Comparison of ENCODE assay signal across 14 mouse cellular contexts in the genomic region with DNA sequence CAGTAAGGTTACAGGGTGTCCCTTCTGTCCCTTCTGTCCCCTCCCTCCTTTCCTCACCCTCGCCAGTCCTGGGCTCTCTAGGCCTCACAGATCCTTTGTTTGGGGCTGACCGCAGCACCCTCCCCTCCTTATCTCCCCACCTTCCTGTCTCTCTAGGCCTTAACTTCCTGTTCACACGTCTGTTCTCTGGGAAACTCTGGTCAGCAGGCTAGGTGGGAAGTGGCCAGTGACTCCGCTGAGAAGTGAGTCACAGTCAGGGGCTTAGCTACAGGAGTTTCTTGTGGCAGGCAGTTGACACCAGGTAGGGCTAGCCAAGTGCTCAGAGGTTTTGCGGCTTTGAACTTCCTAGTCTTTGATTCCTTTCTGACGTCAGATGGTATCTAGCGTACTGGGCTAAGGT. TPM values are rescaled to one million over a fixed set of nuclear protein-coding genes. Genes with fewer than 3 reads are reported as not detected.
A peak's percentile ranks its signal among the peaks of the same experiment; 100 is the strongest.
DNase-seq lines count a peak whose midpoint lies in the region; ATAC-seq and TF ChIP-seq lines count a peak whose summit lies in the region.
"Had no signal": no experiment of that assay in that cellular context is flagged by ENCODE, and none has a peak within 500 bp of the region (broad histone marks: within the 10 kb centered on the region; RNA-seq: fewer than 3 reads in every experiment).

No protein-coding gene starts in this region.

- H3K4me2 ChIP-seq in liver, embryonic 14.5 days (ENCODE audit: low read depth) = no peak overlapping the region
- no peak overlapping the region for H3K4me2 ChIP-seq in stomach, embryonic 15.5 days
- H3K4me2 ChIP-seq: hindbrain, embryonic 15.5 days; limb, embryonic 12.5 days; neural tube, embryonic 13.5 days had no signal

- peak overlapping the region; percentile 33 for H3K27ac ChIP-seq in liver, adult 2 months (replicated peaks; ENCODE audit: insufficient read depth, low read depth, low read length)
- H3K27ac ChIP-seq in liver, embryonic 14.5 days = no peak overlapping the region
- peak overlapping the region; percentile 35; the same call in 1 of the 2 replicates for H3K27ac ChIP-seq in stomach, embryonic 15.5 days
- H3K27ac ChIP-seq: hindbrain, embryonic 15.5 days; limb, embryonic 12.5 days; neural tube, embryonic 13.5 days had no signal

- no peaks in the 10 kb centered on the region; the same call in 1 of the 2 replicates for H3K79me2 ChIP-seq in liver, adult 2 months (ENCODE audit: control insufficient read depth, insufficient read depth, low read length)

- H3K9ac ChIP-seq in liver, adult 2 months (ENCODE audit: low read depth, low read length) = no peak overlapping the region
- no peak overlapping the region for H3K9ac ChIP-seq in liver, embryonic 14.5 days (replicated peaks)
- H3K9ac ChIP-seq in stomach, embryonic 15.5 days = no peak overlapping the region
- H3K9ac ChIP-seq: hindbrain, embryonic 15.5 days; limb, embryonic 12.5 days; neural tube, embryonic 13.5 days had no signal

- no peak for TF ChIP-seq EP300 in liver, embryonic 14.5 days (IDR thresholded peaks at IDR 0.05; ENCODE audit: low read depth)

- peaks cover 15% of the 10 kb centered on the region; the same call in 1 of the 2 replicates for H3K4me1 ChIP-seq in liver, adult 2 months (ENCODE audit: control insufficient read depth, insufficient read depth, low read length)
- H3K4me1 ChIP-seq in liver, embryonic 14.5 days (replicated peaks; ENCODE audit: control insufficient read depth in 2 of 2, insufficient read depth in 2 of 2, low read length in 1 of 2) = peaks cover 0 to 19% of the 10 kb centered on the region in 2 experiments; a peak in 2 of 4 replicates
- peaks cover 30% of the 10 kb centered on the region for H3K4me1 ChIP-seq in stomach, embryonic 15.5 days

- TF ChIP-seq POLR2A in liver, adult 2 months (IDR thresholded peaks at IDR 0.05; ENCODE audit: extremely low read depth, insufficient read depth, low read length) = no peak

- 72% methylated on average over 7 of the region's 7 CpGs for WGBS in liver, adult 2 months
- 11% methylated on average over 7 of the region's 7 CpGs for WGBS in liver, embryonic 14.5 days (ENCODE audit: insufficient replicate concordance)
- WGBS in stomach, embryonic 15.5 days = 47% methylated on average over 7 of the region's 7 CpGs

- H3K27me3 ChIP-seq in liver, adult 2 months (ENCODE audit: control insufficient read depth, insufficient read depth, low read length) = no peaks in the 10 kb centered on the region
- no peaks in the 10 kb centered on the region for H3K27me3 ChIP-seq in liver, embryonic 14.5 days (ENCODE audit: control insufficient read depth, insufficient read depth, low read length)
- no peaks in the 10 kb centered on the region for H3K27me3 ChIP-seq in stomach, embryonic 15.5 days (replicated peaks)
- H3K27me3 ChIP-seq: hindbrain, embryonic 15.5 days; limb, embryonic 12.5 days; Patski had no signal

- no peaks in the 10 kb centered on the region for H3K36me3 ChIP-seq in liver, adult 2 months (ENCODE audit: control insufficient read depth, insufficient read depth, low read length)
- H3K36me3 ChIP-seq in liver, embryonic 14.5 days (replicated peaks; ENCODE audit: control insufficient read depth, insufficient read depth, low read depth) = no peaks in the 10 kb centered on the region; the same call in 1 of the 2 replicates
- H3K36me3 ChIP-seq in stomach, embryonic 15.5 days = peaks cover 19% of the 10 kb centered on the region
- H3K36me3 ChIP-seq: hindbrain, embryonic 15.5 days; neural tube, embryonic 13.5 days had no signal

- no peak for DNase-seq in liver, adult 2 months (ENCODE audit: extremely low read depth, low read depth, low spot score)
- no peak for DNase-seq in liver
- no peak for DNase-seq in liver, embryonic 14.5 days (ENCODE audit: low read depth in 3 of 3, low spot score in 3 of 3)
- no peak for DNase-seq in ovary, postnatal 36 days (ENCODE audit: low spot score)
- DNase-seq in cerebellum, postnatal 10 days = no peak
- DNase-seq in gastrocnemius, postnatal 10 days = no peak
- DNase-seq: cerebellum, adult 11-12 months had no signal

- H3K9me3 ChIP-seq in liver, embryonic 14.5 days (ENCODE audit: control insufficient read depth, low read length) = no peaks in the 10 kb centered on the region
- no peaks in the 10 kb centered on the region for H3K9me3 ChIP-seq in stomach, embryonic 15.5 days
- H3K9me3 ChIP-seq: hindbrain, embryonic 15.5 days; limb, embryonic 12.5 days; neural tube, embryonic 13.5 days had no signal

- no peak overlapping the region for H3K4me3 ChIP-seq in liver, adult 2 months (ENCODE audit: insufficient read depth, low read depth, low read length)
- no peak overlapping the region for H3K4me3 ChIP-seq in liver, embryonic 14.5 days (ENCODE audit: insufficient read depth in 1 of 2, low read depth in 2 of 2, low read length in 2 of 2)
- H3K4me3 ChIP-seq in stomach, embryonic 15.5 days (replicated peaks) = no peak overlapping the region
- H3K4me3 ChIP-seq: hindbrain, embryonic 15.5 days; limb, embryonic 12.5 days; neural tube, embryonic 13.5 days had no signal

- ATAC-seq in granulocyte monocyte progenitor cell, adult 5-6 weeks (replicated peaks; ENCODE audit: poor library complexity, severe bottlenecking) = peak; percentile 77
- ATAC-seq in liver, embryonic 14.5 days (ENCODE audit: insufficient read depth) = peak; percentile 12; the same call in 1 of the 2 replicates
- peak; percentile 5; the same call in 1 of the 2 replicates for ATAC-seq in stomach, embryonic 15.5 days (ENCODE audit: insufficient read depth, low FRiP score, low read depth)
- ATAC-seq: Patski had no signal

- TF ChIP-seq CTCF in liver, adult 2 months (IDR thresholded peaks at IDR 0.05; ENCODE audit: low read depth, low read length) = no peak
- no peak for TF ChIP-seq CTCF in liver, embryonic 14.5 days (IDR thresholded peaks at IDR 0.05; ENCODE audit: low read depth)

RNA-seq across cellular contexts. Expression of a gene that starts 3.1 kb away (rescaled TPM):
- 0.40 and 0.55 TPM in 2 replicates for total RNA-seq in liver, adult 2 months (2014; rRNA removed)
- polyA plus RNA-seq in liver, adult 2 months (2012; rRNA removed) = 0.76 and 1.0 TPM in 2 replicates
- total RNA-seq in granulocyte monocyte progenitor cell, adult 5-6 weeks (2014; fragmentation: Nextera tagmentation) = 1.7 TPM in 1 of 2 replicates, not detected in the other
- not detected in 2 replicates for total RNA-seq in granulocyte monocyte progenitor cell, adult 5-6 weeks (2017)
- polyA plus RNA-seq in liver, embryonic 14.5 days (2012; rRNA removed) = 0.17 and 0.33 TPM in 2 replicates
- polyA plus RNA-seq in liver, embryonic 14.5 days (2014; fragmentation: Nextera tagmentation; extraction: Ambion mirVana) = 0.30 and 0.32 TPM in 2 replicates
- 3.2 and 3.6 TPM in 2 replicates for polyA plus RNA-seq in stomach, embryonic 15.5 days (2015; fragmentation: Nextera tagmentation; extraction: Ambion mirVana)
- total RNA-seq in gastrocnemius, postnatal 10 days (2021) = 1 to 10 TPM in 1 of 2 experiments, under 1 TPM in 1; 0.54 to 6.9 TPM

RNA-seq across cellular contexts. Expression of a gene that starts 5.8 kb away (rescaled TPM):
- total RNA-seq in liver, adult 2 months (2014; rRNA removed) = 16.6 and 19.1 TPM in 2 replicates
- 41.3 and 43.3 TPM in 2 replicates for polyA plus RNA-seq in liver, adult 2 months (2012; rRNA removed)
- 6.6 and 11.5 TPM in 2 replicates for total RNA-seq in granulocyte monocyte progenitor cell, adult 5-6 weeks (2014; fragmentation: Nextera tagmentation)
- 6.9 and 7.8 TPM in 2 replicates for total RNA-seq in granulocyte monocyte progenitor cell, adult 5-6 weeks (2017)
- 7.2 TPM in 2 replicates for polyA plus RNA-seq in liver, embryonic 14.5 days (2012; rRNA removed)
- 4.5 and 4.9 TPM in 2 replicates for polyA plus RNA-seq in liver, embryonic 14.5 days (2014; fragmentation: Nextera tagmentation; extraction: Ambion mirVana)
- polyA plus RNA-seq in stomach, embryonic 15.5 days (2015; fragmentation: Nextera tagmentation; extraction: Ambion mirVana) = 21.2 and 23.5 TPM in 2 replicates
- 10 to 100 TPM in 1 of 2 experiments, 1 to 10 TPM in 1; 7.6 to 13.1 TPM for total RNA-seq in gastrocnemius, postnatal 10 days (2021)

RNA-seq across cellular contexts. Expression of a gene that starts 8.8 kb away (rescaled TPM):
- total RNA-seq in liver, adult 2 months (2014; rRNA removed) = not detected in 2 replicates
- not detected in 2 replicates for polyA plus RNA-seq in liver, adult 2 months (2012; rRNA removed)
- total RNA-seq in granulocyte monocyte progenitor cell, adult 5-6 weeks (2014; fragmentation: Nextera tagmentation) = not detected in 2 replicates
- total RNA-seq in granulocyte monocyte progenitor cell, adult 5-6 weeks (2017) = not detected in 2 replicates
- not detected in 2 replicates for polyA plus RNA-seq in liver, embryonic 14.5 days (2012; rRNA removed)
- not detected in 2 replicates for polyA plus RNA-seq in liver, embryonic 14.5 days (2014; fragmentation: Nextera tagmentation; extraction: Ambion mirVana)
- 0.40 and 0.71 TPM in 2 replicates for polyA plus RNA-seq in stomach, embryonic 15.5 days (2015; fragmentation: Nextera tagmentation; extraction: Ambion mirVana)
- total RNA-seq in gastrocnemius, postnatal 10 days (2021) = not detected
- polyA plus RNA-seq: hindbrain, embryonic 15.5 days; limb, embryonic 12.5 days; neural tube, embryonic 13.5 days; testis, adult 2 months had no signal

RNA-seq across cellular contexts. Expression of a gene that starts 8.8 kb away (rescaled TPM):
- 270 and 282 TPM in 2 replicates for total RNA-seq in liver, adult 2 months (2014; rRNA removed)
- 968 and 1,028 TPM in 2 replicates for polyA plus RNA-seq in liver, adult 2 months (2012; rRNA removed)
- 555 and 581 TPM in 2 replicates for total RNA-seq in granulocyte monocyte progenitor cell, adult 5-6 weeks (2014; fragmentation: Nextera tagmentation)
- total RNA-seq in granulocyte monocyte progenitor cell, adult 5-6 weeks (2017) = 354 and 388 TPM in 2 replicates
- polyA plus RNA-seq in liver, embryonic 14.5 days (2012; rRNA removed) = 217 and 258 TPM in 2 replicates
- 405 and 432 TPM in 2 replicates for polyA plus RNA-seq in liver, embryonic 14.5 days (2014; fragmentation: Nextera tagmentation; extraction: Ambion mirVana)
- polyA plus RNA-seq in stomach, embryonic 15.5 days (2015; fragmentation: Nextera tagmentation; extraction: Ambion mirVana) = 1,181 and 1,379 TPM in 2 replicates
- 100 to 1,000 TPM; 142 to 180 TPM for total RNA-seq in gastrocnemius, postnatal 10 days (2021)

RNA-seq across cellular contexts. Expression of a gene that starts 20.0 kb away (rescaled TPM):
- total RNA-seq in liver, adult 2 months (2014; rRNA removed) = 11.2 and 11.3 TPM in 2 replicates
- polyA plus RNA-seq in liver, adult 2 months (2012; rRNA removed) = 48.6 and 79.4 TPM in 2 replicates
- total RNA-seq in granulocyte monocyte progenitor cell, adult 5-6 weeks (2014; fragmentation: Nextera tagmentation) = 79.9 and 149 TPM in 2 replicates
- total RNA-seq in granulocyte monocyte progenitor cell, adult 5-6 weeks (2017) = 18.5 and 25.3 TPM in 2 replicates
- polyA plus RNA-seq in liver, embryonic 14.5 days (2012; rRNA removed) = 34.2 and 35.7 TPM in 2 replicates
- 20.2 and 30.9 TPM in 2 replicates for polyA plus RNA-seq in liver, embryonic 14.5 days (2014; fragmentation: Nextera tagmentation; extraction: Ambion mirVana)
- polyA plus RNA-seq in stomach, embryonic 15.5 days (2015; fragmentation: Nextera tagmentation; extraction: Ambion mirVana) = 179 and 209 TPM in 2 replicates
- total RNA-seq in gastrocnemius, postnatal 10 days (2021) = 1 to 10 TPM; 2.1 to 3.7 TPM

Comparison
In these comparisons a context has a peak if more than half of its experiments do, and no peak if none do; other contexts are left out.
1. ATAC-seq: peak in every context shown above with its lines; median percentile 77 in granulocyte monocyte progenitor cell, adult 5-6 weeks; 12 in liver, embryonic 14.5 days; 5 in stomach, embryonic 15.5 days.